Mouse (Mus musculus): ENCODE data around the gene Cenpb. TPM values are rescaled to one million over a fixed set of nuclear protein-coding genes. Genes with fewer than 3 reads are reported as not detected.

Cenpb gene
- total and polyA plus RNA-seq, 2 experiments from 2014 or later = 14.4 to 112 TPM

DNA sequence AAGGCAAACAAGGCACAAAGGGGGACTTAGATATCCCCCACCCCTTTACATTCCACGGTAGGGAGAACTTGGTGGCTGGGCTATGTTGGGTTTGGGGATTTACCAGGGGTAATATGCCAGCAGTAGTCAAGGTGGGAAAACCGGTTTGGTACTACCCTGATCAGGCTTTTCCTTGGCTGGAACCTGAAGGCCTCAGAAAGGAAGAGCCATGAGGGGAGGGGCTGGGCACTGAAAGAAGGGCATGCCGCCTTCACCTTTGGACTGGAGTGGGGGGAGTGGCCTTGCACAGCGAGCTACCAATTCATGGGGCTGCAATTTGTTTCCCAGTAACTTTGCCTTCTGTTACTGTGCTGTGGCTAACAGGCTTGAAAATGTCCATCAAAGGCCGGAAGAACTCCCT, 3.4 kb downstream of the Cenpb start:
- H3K27me3 ChIP-seq (ENCODE audit: insufficient read depth, low read length) = 0 out of 2 replicates have a peak, but pooled peaks cover 8% of the 10 kb centered on the region
- 53% methylated on average over 5 of the region's 5 CpGs for WGBS
- peaks cover 34% of the 10 kb centered on the region for H3K4me1 ChIP-seq (ENCODE audit: insufficient read depth, low read length)
- no peaks in the 10 kb centered on the region for H3K36me3 ChIP-seq (ENCODE audit: insufficient read depth, low read length)
- DNase-seq (ENCODE audit: low spot score) (no peak), ATAC-seq (no peak)
- H3K27ac ChIP-seq = no peak overlapping the region
- H3K4me3 ChIP-seq (ENCODE audit: low read length) = no peak overlapping the region
- H3K4me2 ChIP-seq (ENCODE audit: low read depth, low read length) = peak overlapping the region; percentile 91; the same call in 1 of the 2 replicates
- H3K9ac ChIP-seq (replicated peaks; ENCODE audit: low read length) = no peak overlapping the region
- no peak for TF ChIP-seq CTCF (IDR thresholded peaks at IDR 0.05; ENCODE audit: low read depth)
- no peaks in the 10 kb centered on the region for H3K9me3 ChIP-seq (ENCODE audit: low read length)

DNA sequence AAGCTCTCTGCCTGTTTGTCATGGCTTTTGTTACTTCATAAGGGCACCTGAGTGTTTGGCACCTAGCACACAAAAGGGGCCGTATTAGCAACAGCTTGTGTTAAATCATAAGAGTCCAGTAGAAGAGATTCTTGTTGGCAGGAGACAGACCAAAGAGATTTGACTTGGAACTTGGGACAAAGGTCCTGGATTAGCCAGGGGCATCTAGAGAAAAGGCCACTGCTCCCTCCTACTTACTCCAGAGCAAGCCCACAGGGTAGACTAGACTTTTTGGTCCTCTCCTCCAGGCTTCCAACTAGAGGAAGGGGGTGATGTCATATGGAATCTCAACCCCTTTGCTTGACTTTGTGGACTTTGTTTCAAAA, 3.9 kb downstream of the Cenpb start:
- ATAC-seq = no peak
- no peak overlapping the region for H3K4me2 ChIP-seq (ENCODE audit: low read depth, low read length)
- H3K36me3 ChIP-seq (ENCODE audit: insufficient read depth, low read length) = no peaks in the 10 kb centered on the region
- TF ChIP-seq CTCF (IDR thresholded peaks at IDR 0.05; ENCODE audit: low read depth) = no peak
- no peak overlapping the region for H3K4me3 ChIP-seq (ENCODE audit: low read length)
- DNase-seq (ENCODE audit: low spot score) = no peak
- H3K9ac ChIP-seq (replicated peaks; ENCODE audit: low read length) = no peak overlapping the region
- 72% methylated on average over 1 of the region's 1 CpGs for WGBS
- H3K27ac ChIP-seq = no peak overlapping the region
- H3K9me3 ChIP-seq (ENCODE audit: low read length) = no peaks in the 10 kb centered on the region
- peaks cover 34% of the 10 kb centered on the region for H3K4me1 ChIP-seq (ENCODE audit: insufficient read depth, low read length)
- 0 out of 2 replicates have a peak, but pooled peaks cover 8% of the 10 kb centered on the region for H3K27me3 ChIP-seq (ENCODE audit: insufficient read depth, low read length)

DNA sequence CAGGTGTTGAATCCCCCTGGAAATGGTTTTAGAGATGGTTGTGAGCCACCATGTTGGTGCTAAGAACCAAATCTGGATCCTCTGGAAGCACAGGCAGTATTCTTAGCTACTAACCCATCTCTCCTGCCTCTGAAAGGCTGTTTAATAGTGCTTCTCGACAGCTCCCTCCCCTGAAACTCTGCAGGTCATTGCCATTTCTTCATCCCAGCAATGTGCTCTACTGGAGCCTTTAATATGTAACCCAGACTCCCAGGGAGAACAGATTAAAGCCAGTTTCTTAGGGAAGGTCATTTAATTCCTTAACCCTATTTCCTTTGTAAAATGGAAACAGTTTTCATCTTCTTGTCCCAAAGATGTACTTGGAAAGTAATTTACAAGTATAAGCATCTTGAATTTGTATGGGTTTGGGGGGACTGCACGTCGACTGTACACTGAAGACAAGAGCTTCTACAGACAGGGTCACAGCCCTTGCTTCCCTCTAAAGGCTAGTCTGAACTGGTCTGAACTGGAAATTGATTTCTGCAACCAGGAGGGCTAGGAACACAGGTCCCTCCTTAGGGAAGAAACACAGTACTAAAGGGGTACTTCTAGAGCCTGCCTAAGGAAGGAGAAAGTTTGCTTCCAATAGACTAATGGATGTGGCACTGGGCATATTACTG, 4.5 kb downstream of the Cenpb start:
- H3K4me2 ChIP-seq (ENCODE audit: low read depth, low read length) = no peak overlapping the region

DNA sequence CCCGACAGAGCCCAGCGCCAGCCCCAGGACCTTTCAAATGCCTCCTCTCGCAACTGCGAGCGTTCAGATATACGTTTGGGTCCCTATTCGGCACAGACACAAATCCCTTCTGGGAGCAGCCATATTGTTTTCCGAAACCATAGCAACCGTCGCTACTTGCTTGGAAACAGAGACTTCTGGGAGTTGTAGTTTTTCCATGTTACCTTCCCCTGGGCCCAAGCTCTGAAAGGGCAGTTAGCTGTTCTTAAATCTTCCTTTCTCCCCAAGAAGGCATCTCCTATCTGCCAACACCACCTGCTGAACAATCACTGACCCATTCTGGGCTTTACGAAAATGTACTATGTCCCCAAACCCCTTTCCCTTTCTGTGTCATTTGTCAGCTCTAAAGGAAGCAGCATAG, 5.2 kb downstream of the Cenpb start:
- H3K9me3 ChIP-seq (ENCODE audit: low read length) = no peaks in the 10 kb centered on the region
- H3K36me3 ChIP-seq (ENCODE audit: insufficient read depth, low read length) = no peaks in the 10 kb centered on the region
- no peak overlapping the region for H3K27ac ChIP-seq
- H3K4me1 ChIP-seq (ENCODE audit: insufficient read depth, low read length) = peaks cover 34% of the 10 kb centered on the region
- H3K27me3 ChIP-seq (ENCODE audit: insufficient read depth, low read length) = 0 out of 2 replicates have a peak, but pooled peaks cover 8% of the 10 kb centered on the region
- peak overlapping the region; percentile 48 for H3K4me3 ChIP-seq (ENCODE audit: low read length)
- peak; percentile 94 for DNase-seq (ENCODE audit: low spot score)
- peak overlapping the region; percentile 25; the same call in 1 of the 2 replicates for H3K9ac ChIP-seq (replicated peaks; ENCODE audit: low read length)
- WGBS = 5% methylated on average over 11 of the region's 11 CpGs
- H3K4me2 ChIP-seq (ENCODE audit: low read depth, low read length) = peak overlapping the region; percentile 93
- ATAC-seq = peak; percentile 61
- TF ChIP-seq CTCF (IDR thresholded peaks at IDR 0.05; ENCODE audit: low read depth) = no peak

More for the DNA sequence above, 4.5 kb downstream of the Cenpb start:
- Histone ChIP-seq H3K36me3 (ENCODE audit: insufficient read depth, low read length) (no peaks in the 10 kb centered on the region), H3K9ac (replicated peaks; ENCODE audit: low read length) (no peak overlapping the region), H3K4me1 (ENCODE audit: insufficient read depth, low read length) (peaks cover 34% of the 10 kb centered on the region), H3K27ac (no peak overlapping the region), H3K27me3 (ENCODE audit: insufficient read depth, low read length) (0 out of 2 replicates have a peak, but pooled peaks cover 8% of the 10 kb centered on the region), H3K4me3 (ENCODE audit: low read length) (no peak overlapping the region), H3K9me3 (ENCODE audit: low read length) (no peaks in the 10 kb centered on the region)
- DNase-seq (ENCODE audit: low spot score) = no peak
- ATAC-seq = no peak
- WGBS = 69% methylated on average over 3 of the region's 3 CpGs
- TF ChIP-seq CTCF (IDR thresholded peaks at IDR 0.05; ENCODE audit: low read depth) = no peak

GRCm38 (mm10) chr2:131172322-131172721, 7.5 kb downstream of the Cenpb start:
- no peak for ATAC-seq
- no peak for DNase-seq (ENCODE audit: low spot score)
- no peaks in the 10 kb centered on the region for H3K36me3 ChIP-seq (ENCODE audit: insufficient read depth, low read length)
- H3K4me1 ChIP-seq (ENCODE audit: insufficient read depth, low read length) = peaks cover 15% of the 10 kb centered on the region
- H3K27me3 ChIP-seq (ENCODE audit: insufficient read depth, low read length) = 0 out of 2 replicates have a peak, but pooled peaks cover 8% of the 10 kb centered on the region
- WGBS = 69% methylated on average over 9 of the region's 9 CpGs
- no peak overlapping the region for H3K9ac ChIP-seq (replicated peaks; ENCODE audit: low read length)
- H3K9me3 ChIP-seq (ENCODE audit: low read length) = no peaks in the 10 kb centered on the region
- H3K4me3 ChIP-seq (ENCODE audit: low read length) = no peak overlapping the region
- no peak overlapping the region for H3K27ac ChIP-seq
- no peak overlapping the region for H3K4me2 ChIP-seq (ENCODE audit: low read depth, low read length)
- TF ChIP-seq CTCF (IDR thresholded peaks at IDR 0.05; ENCODE audit: low read depth) = no peak

DNA sequence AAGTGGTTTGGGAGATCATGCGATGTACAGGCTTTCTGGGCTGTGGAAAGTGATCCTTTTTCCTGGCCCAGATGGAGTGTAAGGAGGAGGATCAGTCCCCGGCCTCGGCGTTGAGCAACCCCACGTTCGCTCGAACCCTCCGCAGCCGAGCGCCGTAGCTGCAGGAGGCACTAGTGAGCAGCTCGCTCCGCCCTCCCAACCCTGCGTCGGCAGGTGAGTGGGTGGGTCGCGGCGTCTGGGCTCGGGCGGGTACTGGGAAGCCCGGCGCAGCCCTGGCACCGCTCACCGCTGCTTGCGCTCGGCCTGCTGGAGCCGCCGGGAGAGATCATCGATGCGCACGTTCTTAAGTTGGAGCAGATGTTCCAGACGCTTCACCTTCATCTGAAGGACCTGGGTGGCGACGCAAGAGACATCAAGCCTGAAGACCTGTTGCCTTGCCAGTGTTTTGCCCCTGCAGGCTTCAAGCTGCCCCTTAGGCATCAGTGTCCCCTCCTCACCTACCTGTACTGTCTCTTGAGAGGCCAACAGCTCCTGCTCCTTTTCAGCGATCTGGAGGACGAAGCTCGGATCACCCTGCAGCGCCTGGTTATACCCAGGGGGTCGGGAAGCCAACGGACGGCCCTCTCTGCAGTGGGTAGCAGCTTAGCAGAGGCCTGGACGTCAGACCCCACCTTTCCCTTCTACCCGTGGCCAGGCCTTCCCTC, 8.3 kb downstream of the Cenpb start:
- Histone ChIP-seq H3K36me3 (ENCODE audit: insufficient read depth, low read length) (no peaks in the 10 kb centered on the region), H3K4me2 (ENCODE audit: low read depth, low read length) (peak overlapping the region; percentile 16), H3K4me3 (ENCODE audit: low read length) (peak overlapping the region; percentile 3; the same call in 1 of the 2 replicates), H3K27me3 (ENCODE audit: insufficient read depth, low read length) (0 out of 2 replicates have a peak, but pooled peaks cover 8% of the 10 kb centered on the region), H3K9me3 (ENCODE audit: low read length) (no peaks in the 10 kb centered on the region), H3K9ac (replicated peaks; ENCODE audit: low read length) (no peak overlapping the region; the same call in 1 of the 2 replicates), H3K4me1 (ENCODE audit: insufficient read depth, low read length) (peaks cover 7% of the 10 kb centered on the region), H3K27ac (no peak overlapping the region)
- no peak for TF ChIP-seq CTCF (IDR thresholded peaks at IDR 0.05; ENCODE audit: low read depth)
- WGBS = 19% methylated on average over 43 of the region's 43 CpGs
- no peak for DNase-seq (ENCODE audit: low spot score)
- ATAC-seq = no peak
